Mouse (Mus musculus): ENCODE measurements around the gene Ehd2. TPM values are rescaled to one million over a fixed set of nuclear protein-coding genes. Genes with fewer than 3 reads are reported as not detected.

Ehd2 gene
- polyA plus RNA-seq, 1 experiment from 2014 or later = 6.4 TPM

- H3K27me3 ChIP-seq (ENCODE audit: control insufficient read depth, insufficient read depth, low read length) = no peaks in the 10 kb centered on the region
- H3K9me3 ChIP-seq (ENCODE audit: control insufficient read depth, low read length) = no peaks in the 10 kb centered on the region
- H3K9ac ChIP-seq (ENCODE audit: low read depth, low read length) = no peak overlapping the region
- no peak overlapping the region for H3K4me2 ChIP-seq (replicated peaks; ENCODE audit: low read depth, low read length)
- no peaks in the 10 kb centered on the region; the same call in 1 of the 2 replicates for H3K4me1 ChIP-seq (replicated peaks; ENCODE audit: control insufficient read depth, insufficient read depth, low read length)
- H3K36me3 ChIP-seq (ENCODE audit: control insufficient read depth, insufficient read depth, low read length) = peaks cover 6% of the 10 kb centered on the region; the same call in 1 of the 2 replicates
- WGBS = 86% methylated on average over 3 of the region's 3 CpGs
- no peak overlapping the region for H3K27ac ChIP-seq (ENCODE audit: low read depth, low read length)
- no peak for ATAC-seq (ENCODE audit: low FRiP score)
- no peak overlapping the region for H3K4me3 ChIP-seq (ENCODE audit: low read depth, low read length)
- no peak for DNase-seq (ENCODE audit: low spot score)
These were observed 878 bp downstream of the Ehd2 start for GRCm38 (mm10) chr7:15966489-15966888.

GRCm38 (mm10) chr7:15963798-15964652 lies 3.3 kb downstream of the Ehd2 start:
- no peak overlapping the region for H3K4me2 ChIP-seq (replicated peaks; ENCODE audit: low read depth, low read length)
- no peak overlapping the region for H3K4me3 ChIP-seq (ENCODE audit: low read depth, low read length)
- H3K4me1 ChIP-seq (replicated peaks; ENCODE audit: control insufficient read depth, insufficient read depth, low read length) = no peaks in the 10 kb centered on the region; the same call in 1 of the 2 replicates
- H3K27ac ChIP-seq (ENCODE audit: low read depth, low read length) = no peak overlapping the region
- ATAC-seq (ENCODE audit: low FRiP score) (no peak), DNase-seq (ENCODE audit: low spot score) (no peak)
- H3K36me3 ChIP-seq (ENCODE audit: control insufficient read depth, insufficient read depth, low read length) = no peaks in the 10 kb centered on the region
- no peaks in the 10 kb centered on the region for H3K9me3 ChIP-seq (ENCODE audit: control insufficient read depth, low read length)
- H3K9ac ChIP-seq (ENCODE audit: low read depth, low read length) = no peak overlapping the region
- WGBS = 85% methylated on average over 32 of the region's 32 CpGs
- no peaks in the 10 kb centered on the region for H3K27me3 ChIP-seq (ENCODE audit: control insufficient read depth, insufficient read depth, low read length)

- 32% methylated on average over 12 of the region's 12 CpGs for WGBS
- H3K9me3 ChIP-seq (ENCODE audit: control insufficient read depth, low read length) = no peaks in the 10 kb centered on the region
- no peak overlapping the region for H3K27ac ChIP-seq (ENCODE audit: low read depth, low read length)
- no peak for ATAC-seq (ENCODE audit: low FRiP score)
- H3K36me3 ChIP-seq (ENCODE audit: control insufficient read depth, insufficient read depth, low read length) = no peaks in the 10 kb centered on the region
- DNase-seq (ENCODE audit: low spot score) = no peak
- no peak overlapping the region for H3K9ac ChIP-seq (ENCODE audit: low read depth, low read length)
- H3K4me1 ChIP-seq (replicated peaks; ENCODE audit: control insufficient read depth, insufficient read depth, low read length) = no peaks in the 10 kb centered on the region; the same call in 1 of the 2 replicates
- H3K4me2 ChIP-seq (replicated peaks; ENCODE audit: low read depth, low read length) = no peak overlapping the region
- no peaks in the 10 kb centered on the region for H3K27me3 ChIP-seq (ENCODE audit: control insufficient read depth, insufficient read depth, low read length)
- no peak overlapping the region for H3K4me3 ChIP-seq (ENCODE audit: low read depth, low read length)
These were observed 4.8 kb downstream of the Ehd2 start for GRCm38 (mm10) chr7:15962311-15963288.

- Histone ChIP-seq H3K27me3 (ENCODE audit: control insufficient read depth, insufficient read depth, low read length) (no peaks in the 10 kb centered on the region), H3K4me2 (replicated peaks; ENCODE audit: low read depth, low read length) (no peak overlapping the region), H3K4me1 (replicated peaks; ENCODE audit: control insufficient read depth, insufficient read depth, low read length) (no peaks in the 10 kb centered on the region; the same call in 1 of the 2 replicates), H3K27ac (ENCODE audit: low read depth, low read length) (no peak overlapping the region), H3K9me3 (ENCODE audit: control insufficient read depth, low read length) (no peaks in the 10 kb centered on the region), H3K9ac (ENCODE audit: low read depth, low read length) (no peak overlapping the region), H3K36me3 (ENCODE audit: control insufficient read depth, insufficient read depth, low read length) (no peaks in the 10 kb centered on the region), H3K4me3 (ENCODE audit: low read depth, low read length) (no peak overlapping the region)
- 74% methylated on average over 7 of the region's 7 CpGs for WGBS
- ATAC-seq (ENCODE audit: low FRiP score) (no peak), DNase-seq (ENCODE audit: low spot score) (no peak)
These were observed 5.6 kb downstream of the Ehd2 start for GRCm38 (mm10) chr7:15961798-15962197.

GRCm38 (mm10) chr7:15961239-15961638 lies 6.1 kb downstream of the Ehd2 start:
- 63% methylated on average over 4 of the region's 4 CpGs for WGBS
- DNase-seq (ENCODE audit: low spot score) = no peak

GRCm38 (mm10) chr7:15960691-15961090 lies 6.7 kb downstream of the Ehd2 start:
- DNase-seq (ENCODE audit: low spot score) (no peak), ATAC-seq (ENCODE audit: low FRiP score) (no peak)
- Histone ChIP-seq H3K36me3 (ENCODE audit: control insufficient read depth, insufficient read depth, low read length) (no peaks in the 10 kb centered on the region), H3K9me3 (ENCODE audit: control insufficient read depth, low read length) (no peaks in the 10 kb centered on the region), H3K27ac (ENCODE audit: low read depth, low read length) (no peak overlapping the region), H3K4me1 (replicated peaks; ENCODE audit: control insufficient read depth, insufficient read depth, low read length) (no peaks in the 10 kb centered on the region; the same call in 1 of the 2 replicates), H3K4me2 (replicated peaks; ENCODE audit: low read depth, low read length) (no peak overlapping the region), H3K9ac (ENCODE audit: low read depth, low read length) (no peak overlapping the region), H3K27me3 (ENCODE audit: control insufficient read depth, insufficient read depth, low read length) (no peaks in the 10 kb centered on the region), H3K4me3 (ENCODE audit: low read depth, low read length) (no peak overlapping the region)
- WGBS = 30% methylated on average over 4 of the region's 4 CpGs

More at GRCm38 (mm10) chr7:15961239-15961638, 6.1 kb downstream of the Ehd2 start:
- Histone ChIP-seq H3K9me3 (ENCODE audit: control insufficient read depth, low read length) (no peaks in the 10 kb centered on the region), H3K9ac (ENCODE audit: low read depth, low read length) (no peak overlapping the region), H3K36me3 (ENCODE audit: control insufficient read depth, insufficient read depth, low read length) (no peaks in the 10 kb centered on the region), H3K27ac (ENCODE audit: low read depth, low read length) (no peak overlapping the region), H3K4me1 (replicated peaks; ENCODE audit: control insufficient read depth, insufficient read depth, low read length) (no peaks in the 10 kb centered on the region; the same call in 1 of the 2 replicates), H3K4me2 (replicated peaks; ENCODE audit: low read depth, low read length) (no peak overlapping the region), H3K4me3 (ENCODE audit: low read depth, low read length) (no peak overlapping the region), H3K27me3 (ENCODE audit: control insufficient read depth, insufficient read depth, low read length) (no peaks in the 10 kb centered on the region)
- no peak for ATAC-seq (ENCODE audit: low FRiP score)

DNA sequence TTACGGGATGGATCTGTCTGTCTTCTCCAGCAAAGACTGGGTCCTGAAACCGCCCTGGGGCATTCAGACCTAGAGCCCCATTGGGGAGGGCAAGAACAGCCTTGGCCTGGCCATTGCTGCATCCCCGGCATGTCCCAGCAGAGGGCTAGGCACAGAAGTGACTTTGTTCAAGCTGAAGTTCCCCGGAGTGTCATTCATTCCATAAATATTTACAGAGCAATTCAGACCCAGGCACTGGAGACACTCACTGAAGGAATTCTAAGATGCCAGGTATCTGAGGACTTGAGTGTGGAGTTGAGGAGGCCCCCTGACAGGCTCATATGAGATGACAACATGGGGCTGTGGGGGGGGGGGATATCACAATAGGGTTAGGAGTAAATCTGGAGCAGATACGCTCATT lies 11.2 kb downstream of the Ehd2 start:
- 74% methylated on average over 5 of the region's 5 CpGs for WGBS
- no peak overlapping the region for H3K4me3 ChIP-seq (ENCODE audit: low read depth, low read length)

GRCm38 (mm10) chr7:15955509-15955908 lies 11.9 kb downstream of the Ehd2 start:
- Histone ChIP-seq H3K27me3 (ENCODE audit: control insufficient read depth, insufficient read depth, low read length) (no peaks in the 10 kb centered on the region), H3K27ac (ENCODE audit: low read depth, low read length) (no peak overlapping the region), H3K4me1 (replicated peaks; ENCODE audit: control insufficient read depth, insufficient read depth, low read length) (no peaks in the 10 kb centered on the region), H3K9me3 (ENCODE audit: control insufficient read depth, low read length) (0 out of 2 replicates have a peak, but pooled peaks cover 2% of the 10 kb centered on the region), H3K4me2 (replicated peaks; ENCODE audit: low read depth, low read length) (peak overlapping the region; percentile 41), H3K9ac (ENCODE audit: low read depth, low read length) (peak overlapping the region; percentile 31; the same call in 1 of the 2 replicates), H3K4me3 (ENCODE audit: low read depth, low read length) (peak overlapping the region; percentile 21), H3K36me3 (ENCODE audit: control insufficient read depth, insufficient read depth, low read length) (no peaks in the 10 kb centered on the region)
- ATAC-seq (ENCODE audit: low FRiP score) = no peak
- DNase-seq (ENCODE audit: low spot score) = no peak
- WGBS = 28% methylated on average over 7 of the region's 7 CpGs

More for the DNA sequence above, 11.2 kb downstream of the Ehd2 start:
- Histone ChIP-seq H3K4me1 (replicated peaks; ENCODE audit: control insufficient read depth, insufficient read depth, low read length) (no peaks in the 10 kb centered on the region), H3K27me3 (ENCODE audit: control insufficient read depth, insufficient read depth, low read length) (no peaks in the 10 kb centered on the region), H3K36me3 (ENCODE audit: control insufficient read depth, insufficient read depth, low read length) (no peaks in the 10 kb centered on the region), H3K27ac (ENCODE audit: low read depth, low read length) (no peak overlapping the region), H3K4me2 (replicated peaks; ENCODE audit: low read depth, low read length) (no peak overlapping the region), H3K9ac (ENCODE audit: low read depth, low read length) (no peak overlapping the region), H3K9me3 (ENCODE audit: control insufficient read depth, low read length) (0 out of 2 replicates have a peak, but pooled peaks cover 2% of the 10 kb centered on the region)
- DNase-seq (ENCODE audit: low spot score) = no peak
- no peak for ATAC-seq (ENCODE audit: low FRiP score)

Data from hindbrain, embryonic 11.5 days (tissue).